Comparison of ENCODE assay signal across 8 mouse cellular contexts in the genomic region with DNA sequence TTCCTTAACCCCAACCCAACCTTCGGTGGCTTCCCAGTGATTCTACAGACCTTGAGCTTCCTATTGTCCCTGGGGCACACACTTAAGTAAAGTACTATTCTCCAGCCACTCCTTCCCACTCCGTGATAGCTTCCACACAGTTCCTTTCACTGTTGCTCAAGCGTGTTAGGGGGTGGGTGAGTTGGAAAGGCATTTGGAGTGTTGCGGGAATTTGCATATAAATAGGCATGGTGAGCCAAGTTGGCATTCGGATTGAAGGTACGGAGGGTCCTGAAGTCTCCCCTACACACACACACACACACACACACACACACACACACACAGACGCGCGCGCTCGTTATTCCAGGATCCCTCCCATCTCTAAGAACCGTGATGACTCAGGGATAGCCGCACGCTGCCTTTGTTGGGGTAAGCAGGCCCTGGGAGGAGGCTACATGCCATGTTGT. TPM values are rescaled to one million over a fixed set of nuclear protein-coding genes. Genes with fewer than 3 reads are reported as not detected.
DNase-seq lines count a peak whose midpoint lies in the region; ATAC-seq lines count a peak whose summit lies in the region.

No protein-coding gene starts in this region.

- 3% methylated on average over 14 of the region's 14 CpGs for WGBS in hindbrain, embryonic 14.5 days

- peaks cover 12% of the 10 kb centered on the region for H3K4me1 ChIP-seq in erythroblast, embryonic 14.5 days (ENCODE audit: control insufficient read depth)
- peaks cover 18% of the 10 kb centered on the region; the same call in 1 of the 2 replicates for H3K4me1 ChIP-seq in hindbrain, embryonic 14.5 days (replicated peaks; ENCODE audit: control insufficient read depth, insufficient read depth, low read length)

- H3K27me3 ChIP-seq in erythroblast, embryonic 14.5 days (ENCODE audit: control insufficient read depth), result peaks cover 59% of the 10 kb centered on the region
- H3K27me3 ChIP-seq in hindbrain, embryonic 14.5 days (ENCODE audit: control insufficient read depth, insufficient read depth, low read length), result peaks cover 42% of the 10 kb centered on the region

- H3K4me2 ChIP-seq in hindbrain, embryonic 14.5 days (replicated peaks), result peak overlapping the region; percentile 99

- no peak overlapping the region for H3K27ac ChIP-seq in hindbrain, embryonic 14.5 days

- no peaks in the 10 kb centered on the region; the same call in 1 of the 2 replicates for H3K9me3 ChIP-seq in erythroblast, embryonic 14.5 days (ENCODE audit: control insufficient read depth, low read length)
- no peaks in the 10 kb centered on the region for H3K9me3 ChIP-seq in hindbrain, embryonic 14.5 days (ENCODE audit: control insufficient read depth, low read length)

- H3K9ac ChIP-seq in hindbrain, embryonic 14.5 days, result 0 out of 2 replicates have a peak overlapping the region, but pooled peaks have one; percentile 52

- H3K36me3 ChIP-seq in erythroblast, embryonic 14.5 days (ENCODE audit: control insufficient read depth), result no peaks in the 10 kb centered on the region
- H3K36me3 ChIP-seq in hindbrain, embryonic 14.5 days (replicated peaks; ENCODE audit: control insufficient read depth, insufficient read depth), result no peaks in the 10 kb centered on the region

- peak; percentile 20 for DNase-seq in ovary, postnatal 36 days (ENCODE audit: low spot score)
- no peak for DNase-seq in ovary, postnatal 14 days (ENCODE audit: low spot score)
- DNase-seq in hindbrain, embryonic 14.5 days (ENCODE audit: low spot score), result peak; percentile 35
- DNase-seq in neural tube, embryonic 10.5 days (ENCODE audit: extremely low spot score, low spot score), result peak; percentile 26
- DNase-seq in spleen, postnatal 4 days (ENCODE audit: low spot score in 2 of 2), result no peak
- DNase-seq in adrenal gland, postnatal 10 days, result no peak

- H3K4me3 ChIP-seq in erythroblast, embryonic 14.5 days (replicated peaks), result peak overlapping the region; percentile 34
- H3K4me3 ChIP-seq in hindbrain, embryonic 14.5 days (replicated peaks; ENCODE audit: low read length), result peak overlapping the region; percentile 50

- ATAC-seq in erythroblast, adult 5-6 weeks (replicated peaks; ENCODE audit: low FRiP score, poor library complexity, severe bottlenecking), result no peak
- ATAC-seq in hindbrain, embryonic 14.5 days (ENCODE audit: low FRiP score), result 0 out of 2 replicates have a peak, but pooled peaks have one; percentile 18

RNA-seq across cellular contexts. Expression of a gene that starts 0.5 kb away (rescaled TPM):
- polyA plus RNA-seq in erythroblast, embryonic 14.5 days (2012), result not detected in 2 replicates
- total RNA-seq in erythroblast, adult 5-6 weeks (2015; ENCODE audit: low replicate concordance), result not detected in 2 replicates
- not detected in 2 replicates for total RNA-seq in erythroblast, adult 5-6 weeks (2017; ENCODE audit: low replicate concordance)
- polyA plus RNA-seq in hindbrain, embryonic 14.5 days (2014; fragmentation: Nextera tagmentation; extraction: Ambion mirVana), result 0.78 and 0.82 TPM in 2 replicates
- 1 to 10 TPM; 1.2 to 1.6 TPM for total RNA-seq in adrenal gland, postnatal 10 days (2021)

RNA-seq across cellular contexts. Expression of a gene that starts 30.4 kb away (rescaled TPM):
- polyA plus RNA-seq in erythroblast, embryonic 14.5 days (2012), result 0.41 and 1.0 TPM in 2 replicates
- total RNA-seq in erythroblast, adult 5-6 weeks (2015; ENCODE audit: low replicate concordance), result 11.3 and 13.0 TPM in 2 replicates
- 12.8 and 16.2 TPM in 2 replicates for total RNA-seq in erythroblast, adult 5-6 weeks (2017; ENCODE audit: low replicate concordance)
- 115 and 116 TPM in 2 replicates for polyA plus RNA-seq in hindbrain, embryonic 14.5 days (2014; fragmentation: Nextera tagmentation; extraction: Ambion mirVana)
- total RNA-seq in adrenal gland, postnatal 10 days (2021), result 10 to 100 TPM; 26.6 to 33.3 TPM

RNA-seq across cellular contexts. Expression of a gene that starts 33.4 kb away (rescaled TPM):
- polyA plus RNA-seq in erythroblast, embryonic 14.5 days (2012), result 19.7 and 20.4 TPM in 2 replicates
- 20.9 and 28.2 TPM in 2 replicates for total RNA-seq in erythroblast, adult 5-6 weeks (2015; ENCODE audit: low replicate concordance)
- total RNA-seq in erythroblast, adult 5-6 weeks (2017; ENCODE audit: low replicate concordance), result 19.8 and 30.0 TPM in 2 replicates
- 62.5 and 65.3 TPM in 2 replicates for polyA plus RNA-seq in hindbrain, embryonic 14.5 days (2014; fragmentation: Nextera tagmentation; extraction: Ambion mirVana)
- total RNA-seq in adrenal gland, postnatal 10 days (2021), result 100 to 1,000 TPM; 145 to 155 TPM

RNA-seq across cellular contexts. Expression of a gene that starts 55.2 kb away (rescaled TPM):
- polyA plus RNA-seq in erythroblast, embryonic 14.5 days (2012), result 0.34 and 0.38 TPM in 2 replicates
- total RNA-seq in erythroblast, adult 5-6 weeks (2015; ENCODE audit: low replicate concordance), result not detected in 2 replicates
- total RNA-seq in erythroblast, adult 5-6 weeks (2017; ENCODE audit: low replicate concordance), result 0.43 and 0.84 TPM in 2 replicates
- polyA plus RNA-seq in hindbrain, embryonic 14.5 days (2014; fragmentation: Nextera tagmentation; extraction: Ambion mirVana), result 5.3 and 5.7 TPM in 2 replicates
- 1 to 10 TPM; 9.4 to 9.5 TPM for total RNA-seq in adrenal gland, postnatal 10 days (2021)

Comparison
In these comparisons a context has a peak if more than half of its experiments do, and no peak if none do; other contexts are left out.
1. DNase-seq: peak in ovary, postnatal 36 days (single experiment), hindbrain, embryonic 14.5 days (single experiment) and neural tube, embryonic 10.5 days (single experiment); none in ovary, postnatal 14 days (single experiment), spleen, postnatal 4 days (0 of 2) and adrenal gland, postnatal 10 days (single experiment).
2. RNA of a gene that starts 33.4 kb away (total RNA-seq): 145 to 155 TPM in adrenal gland, postnatal 10 days; 19.8 to 30.0 TPM in erythroblast, adult 5-6 weeks; every median in the first group is over 4 times any median in the second.